8 mouse cellular contexts compared by ENCODE assay signal in the genomic region with DNA sequence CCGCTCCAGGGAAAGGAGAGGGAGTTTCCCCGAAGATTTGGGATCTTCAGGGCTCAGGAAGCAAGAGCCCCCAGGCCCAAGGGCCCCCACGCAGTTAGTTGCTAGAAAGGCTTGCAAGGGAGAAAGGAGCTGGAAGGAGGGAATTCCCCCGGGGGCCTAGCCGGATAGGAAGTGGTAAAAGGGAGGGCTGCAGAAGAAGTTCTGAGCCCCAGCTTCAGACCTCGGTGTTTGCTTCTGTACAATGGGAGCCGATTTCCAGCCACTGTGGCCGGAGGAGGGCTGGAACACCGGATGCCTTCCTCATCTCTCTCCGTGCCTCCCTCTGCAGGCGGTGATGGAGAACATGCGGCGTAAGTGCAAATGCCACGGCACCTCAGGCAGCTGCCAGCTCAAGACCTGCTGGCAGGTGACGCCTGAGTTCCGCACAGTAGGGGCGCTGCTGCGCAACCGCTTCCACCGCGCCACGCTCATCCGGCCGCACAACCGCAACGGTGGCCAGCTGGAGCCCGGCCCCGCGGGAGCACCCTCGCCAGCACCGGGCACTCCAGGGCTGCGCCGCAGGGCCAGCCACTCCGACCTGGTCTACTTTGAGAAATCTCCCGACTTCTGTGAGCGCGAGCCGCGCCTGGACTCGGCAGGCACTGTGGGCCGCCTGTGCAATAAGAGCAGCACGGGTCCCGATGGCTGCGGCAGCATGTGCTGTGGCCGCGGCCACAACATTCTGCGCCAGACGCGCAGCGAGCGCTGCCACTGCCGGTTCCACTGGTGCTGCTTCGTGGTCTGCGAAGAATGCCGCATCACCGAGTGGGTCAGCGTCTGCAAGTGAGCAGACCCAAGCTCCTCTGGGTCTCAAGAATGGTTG. TPM values are rescaled to one million over a fixed set of nuclear protein-coding genes. Genes with fewer than 3 reads are reported as not detected.
DNase-seq lines count a peak whose midpoint lies in the region; ATAC-seq and TF ChIP-seq lines count a peak whose summit lies in the region.

No protein-coding gene starts in this region.

- no peak for TF ChIP-seq POLR2A in kidney, adult 2 months (IDR thresholded peaks at IDR 0.05; ENCODE audit: low read depth, low read length)

- 3% methylated on average over 57 of the region's 57 CpGs for WGBS in kidney, adult 2 months
- WGBS in liver, embryonic 15.5 days (ENCODE audit: insufficient replicate concordance), result 1% methylated on average over 57 of the region's 57 CpGs
- 1% methylated on average over 57 of the region's 57 CpGs for WGBS in neural tube, embryonic 11.5 days

- H3K4me3 ChIP-seq in kidney, adult 2 months (ENCODE audit: insufficient read depth, low read depth, low read length), result peak overlapping the region; percentile 34; the same call in 1 of the 2 replicates
- peak overlapping the region; percentile 32 for H3K4me3 ChIP-seq in liver, embryonic 15.5 days (replicated peaks)
- H3K4me3 ChIP-seq in neural tube, embryonic 11.5 days (ENCODE audit: low read depth, low read length), result peak overlapping the region; percentile 31

- H3K4me2 ChIP-seq in liver, embryonic 15.5 days, result peak overlapping the region; percentile 48
- peak overlapping the region; percentile 76 for H3K4me2 ChIP-seq in neural tube, embryonic 11.5 days (ENCODE audit: low read depth)

- no peaks in the 10 kb centered on the region for H3K27me3 ChIP-seq in kidney, adult 2 months (replicated peaks; ENCODE audit: control insufficient read depth, insufficient read depth, low read length)
- H3K27me3 ChIP-seq in liver, embryonic 15.5 days, result peaks cover 100% of the 10 kb centered on the region
- peaks cover 87% of the 10 kb centered on the region for H3K27me3 ChIP-seq in neural tube, embryonic 11.5 days (ENCODE audit: control insufficient read depth, insufficient read depth, low read length)
- H3K27me3 ChIP-seq in splenic B cell, adult 2 months (ENCODE audit: control insufficient read depth, insufficient read depth, low read length, poor library complexity, severe bottlenecking), result peaks cover 2% of the 10 kb centered on the region; the same call in 1 of the 2 replicates

- no peaks in the 10 kb centered on the region for H3K36me3 ChIP-seq in kidney, adult 2 months (ENCODE audit: control insufficient read depth, insufficient read depth, low read length)
- H3K36me3 ChIP-seq in liver, embryonic 15.5 days (replicated peaks), result no peaks in the 10 kb centered on the region
- H3K36me3 ChIP-seq in neural tube, embryonic 11.5 days (ENCODE audit: control insufficient read depth, insufficient read depth, low read length), result no peaks in the 10 kb centered on the region
- no peaks in the 10 kb centered on the region for H3K36me3 ChIP-seq in splenic B cell, adult 2 months (ENCODE audit: control insufficient read depth, insufficient read depth, low read length, poor library complexity, severe bottlenecking)

- peak; percentile 67 to 80 for DNase-seq in urinary bladder, adult 18-20 months (ENCODE audit: low spot score in 2 of 2)
- no peak for DNase-seq in urinary bladder, postnatal 10 days (ENCODE audit: low spot score)
- DNase-seq in embryo, embryonic 9.5 days (ENCODE audit: extremely low spot score), result peak; percentile 78
- DNase-seq in heart, adult 8-10 months (ENCODE audit: low spot score), result peak; percentile 44
- peak; percentile 86 for DNase-seq in kidney, adult 2 months
- DNase-seq in neural tube, embryonic 11.5 days (ENCODE audit: low spot score), result peak; percentile 81
- DNase-seq in splenic B cell, adult 2 months (ENCODE audit: low read depth, low spot score), result peak; percentile 84

- ATAC-seq in liver, embryonic 15.5 days (ENCODE audit: insufficient read depth), result no peak
- ATAC-seq in neural tube, embryonic 11.5 days (ENCODE audit: insufficient read depth, low FRiP score, low TSS enrichment), result peak; percentile 43

- H3K27ac ChIP-seq in kidney, adult 2 months (ENCODE audit: insufficient read depth, low read depth, low read length), result no peak overlapping the region
- no peak overlapping the region for H3K27ac ChIP-seq in liver, embryonic 15.5 days (replicated peaks)
- H3K27ac ChIP-seq in neural tube, embryonic 11.5 days (ENCODE audit: low read depth, low read length), result no peak overlapping the region

- H3K4me1 ChIP-seq in kidney, adult 2 months (ENCODE audit: control insufficient read depth, insufficient read depth, low read length), result no peaks in the 10 kb centered on the region
- peaks cover 25% of the 10 kb centered on the region for H3K4me1 ChIP-seq in liver, embryonic 15.5 days (replicated peaks)
- H3K4me1 ChIP-seq in neural tube, embryonic 11.5 days (ENCODE audit: control insufficient read depth, insufficient read depth, low read length), result peaks cover 31% of the 10 kb centered on the region

- peak; percentile 67 for TF ChIP-seq CTCF in kidney, adult 2 months (conservative IDR thresholded peaks at IDR 0.05; ENCODE audit: insufficient read depth, insufficient read length, low read depth, low read length)

- H3K9ac ChIP-seq in liver, embryonic 15.5 days, result no peak overlapping the region
- 0 out of 2 replicates have a peak overlapping the region, but pooled peaks have one; percentile 3 for H3K9ac ChIP-seq in neural tube, embryonic 11.5 days (ENCODE audit: low read length)

- H3K9me3 ChIP-seq in liver, embryonic 15.5 days (replicated peaks), result no peaks in the 10 kb centered on the region
- no peaks in the 10 kb centered on the region for H3K9me3 ChIP-seq in neural tube, embryonic 11.5 days (ENCODE audit: control insufficient read depth, low read length)

RNA-seq across cellular contexts. Expression of a gene that starts 11.7 kb away (rescaled TPM):
- not detected for total RNA-seq in heart, adult 8-10 months (2022)
- polyA plus RNA-seq in kidney, adult 2 months (2012; rRNA removed), result 1.2 TPM in 2 replicates
- polyA plus RNA-seq in liver, embryonic 15.5 days (2015; fragmentation: Nextera tagmentation; extraction: Ambion mirVana), result not detected in 2 replicates
- polyA plus RNA-seq in neural tube, embryonic 11.5 days (2014; fragmentation: Nextera tagmentation; extraction: Ambion mirVana), result 1.7 and 2.4 TPM in 2 replicates

RNA-seq across cellular contexts. Expression of a gene that starts 31.3 kb away (rescaled TPM):
- total RNA-seq in heart, adult 8-10 months (2022), result under 1 TPM; 0.16 to 0.69 (median 0.26) TPM
- polyA plus RNA-seq in kidney, adult 2 months (2012; rRNA removed), result 0.27 and 0.48 TPM in 2 replicates
- polyA plus RNA-seq in liver, embryonic 15.5 days (2015; fragmentation: Nextera tagmentation; extraction: Ambion mirVana), result 0.09 TPM in 1 of 2 replicates, not detected in the other
- polyA plus RNA-seq in neural tube, embryonic 11.5 days (2014; fragmentation: Nextera tagmentation; extraction: Ambion mirVana), result 14.5 and 14.6 TPM in 2 replicates

RNA-seq across cellular contexts. Expression of a gene that starts 51.7 kb away (rescaled TPM):
- total RNA-seq in heart, adult 8-10 months (2022), result under 1 TPM in 1 of 4 experiments, not detected in 3; 0.09 TPM
- polyA plus RNA-seq in kidney, adult 2 months (2012; rRNA removed), result 0.14 and 0.31 TPM in 2 replicates
- polyA plus RNA-seq in liver, embryonic 15.5 days (2015; fragmentation: Nextera tagmentation; extraction: Ambion mirVana), result not detected in 2 replicates
- 4.0 and 4.5 TPM in 2 replicates for polyA plus RNA-seq in neural tube, embryonic 11.5 days (2014; fragmentation: Nextera tagmentation; extraction: Ambion mirVana)

RNA-seq across cellular contexts. Expression of a gene that starts 54.0 kb away (rescaled TPM):
- total RNA-seq in heart, adult 8-10 months (2022), result 1 to 10 TPM; 1.6 to 4.1 (median 2.2) TPM
- 2.9 TPM in 2 replicates for polyA plus RNA-seq in kidney, adult 2 months (2012; rRNA removed)
- 0.05 and 0.20 TPM in 2 replicates for polyA plus RNA-seq in liver, embryonic 15.5 days (2015; fragmentation: Nextera tagmentation; extraction: Ambion mirVana)
- polyA plus RNA-seq in neural tube, embryonic 11.5 days (2014; fragmentation: Nextera tagmentation; extraction: Ambion mirVana), result 0.16 TPM in 1 of 2 replicates, not detected in the other

Comparison
In these comparisons a context has a peak if more than half of its experiments do, and no peak if none do; other contexts are left out.
1. RNA of a gene that starts 31.3 kb away (polyA plus RNA-seq): 14.5 to 14.6 TPM in neural tube, embryonic 11.5 days; 0.27 to 0.48 TPM in kidney, adult 2 months and 0.09 TPM in liver, embryonic 15.5 days; every median in the first group is over 10 times any median in the second.
2. Peak in every context shown above with its lines, with median percentiles within 50 percentile points of each other: H3K4me3 ChIP-seq.